Mouse (Mus musculus): Measurements from ENCODE around the gene Abcc12.

Gene Abcc12

DNA sequence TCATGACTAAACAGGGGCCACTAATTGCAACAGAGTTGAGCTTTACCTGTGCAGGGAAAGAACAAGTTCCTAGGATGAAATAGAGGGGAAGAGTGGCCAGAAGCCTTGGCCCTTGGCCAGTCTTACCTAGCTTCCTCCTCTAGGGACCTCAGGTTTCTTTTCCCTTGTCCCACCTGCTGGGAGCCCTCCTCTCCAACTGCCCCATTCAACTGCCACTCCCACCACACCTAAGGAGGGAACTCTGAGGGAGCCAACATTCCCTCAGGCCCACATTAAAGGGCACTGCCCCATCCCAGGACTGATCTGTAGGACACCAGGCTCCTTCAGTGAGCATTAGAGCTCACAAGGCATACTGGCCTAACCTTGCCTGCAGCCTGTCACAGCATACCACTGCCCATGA is at the start of gene Abcc12:
Abcc12 (minus strand) TSS at position 229 of the 400 bp plus-strand sequence.
- DNase-seq (ENCODE audit: low read depth, low spot score) = no peak

DNA sequence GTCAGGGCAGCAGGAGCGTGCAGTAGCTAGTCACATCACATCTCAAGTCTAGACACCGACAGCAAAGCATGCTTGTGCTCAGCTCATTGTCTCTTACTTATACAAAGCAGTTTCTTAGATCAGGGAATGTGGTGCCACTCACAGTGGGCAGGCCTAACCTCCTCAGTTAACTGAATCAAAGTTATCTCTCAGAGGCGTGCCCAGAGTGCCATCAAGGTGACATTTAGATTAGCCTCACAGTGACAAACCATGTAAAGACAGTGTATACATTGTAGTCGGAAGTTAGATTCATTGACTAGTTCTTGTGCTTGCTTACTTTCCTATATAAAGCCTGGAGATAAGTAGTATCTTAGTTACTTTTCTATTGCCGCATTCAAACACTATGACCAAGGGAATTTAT is 49.7 kb upstream of the Abcc12 start:
- no peak for DNase-seq (ENCODE audit: low read depth, low spot score)

- DNase-seq (ENCODE audit: low read depth, low spot score) = peak; percentile 6
Measured at GRCm38 (mm10) chr8:86624915-86625314, 44.4 kb upstream of the Abcc12 start.

- DNase-seq (ENCODE audit: low read depth, low spot score) = peak; percentile 97
Measured at GRCm38 (mm10) chr8:86623911-86624731, 43.6 kb upstream of the Abcc12 start, which contains the start of gene Lonp2. Gene Lonp2 (plus strand): TSS chr8:86624043.

DNA sequence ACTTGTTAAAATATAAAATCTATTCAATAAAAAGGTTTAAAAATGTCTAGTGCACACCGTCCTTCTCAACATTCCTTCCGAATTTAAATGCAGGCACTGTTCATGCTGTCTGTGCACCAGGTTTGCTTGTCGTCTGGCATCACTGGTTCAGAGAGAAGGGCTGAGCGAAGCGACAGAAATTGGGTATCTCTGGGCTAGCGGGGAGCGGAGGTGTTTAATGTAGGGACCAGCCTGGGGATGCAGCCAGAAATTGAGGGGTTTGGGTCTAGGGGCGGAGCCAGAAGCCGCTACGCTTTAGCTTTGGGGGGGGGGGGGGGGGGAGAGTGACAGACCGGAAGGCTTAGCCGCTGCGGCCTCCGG is 43.0 kb upstream of the Abcc12 start:
- no peak for DNase-seq (ENCODE audit: low read depth, low spot score)

GRCm38 (mm10) chr8:86617759-86618387 is 37.4 kb upstream of the Abcc12 start:
- no peak for DNase-seq (ENCODE audit: low read depth, low spot score)

- no peak for DNase-seq (ENCODE audit: low read depth, low spot score)
Measured at GRCm38 (mm10) chr8:86615095-86615769, 34.7 kb upstream of the Abcc12 start.

- no peak for DNase-seq (ENCODE audit: low read depth, low spot score)
Measured at GRCm38 (mm10) chr8:86613798-86614197, 33.3 kb upstream of the Abcc12 start.

DNA sequence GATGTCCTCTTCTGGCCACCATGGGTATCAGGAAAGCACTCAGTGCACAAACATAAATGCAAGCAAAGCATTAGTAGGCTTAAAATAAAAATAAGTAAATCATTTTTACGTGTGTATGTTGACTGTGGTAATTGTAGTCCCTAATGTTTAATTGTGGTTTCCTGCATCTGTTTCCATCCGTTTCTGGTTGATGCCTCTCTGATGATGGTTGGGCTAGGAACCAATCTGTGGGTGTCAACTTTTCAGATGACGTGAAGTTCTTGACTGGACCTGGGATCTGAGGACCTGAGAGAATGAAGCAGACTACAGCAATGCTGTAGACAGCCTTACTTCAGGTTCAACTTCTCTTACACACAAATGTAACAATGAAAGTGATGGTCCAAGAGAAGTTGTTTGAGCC is 24.2 kb upstream of the Abcc12 start:
- DNase-seq (ENCODE audit: low read depth, low spot score) = no peak

- DNase-seq (ENCODE audit: low read depth, low spot score) = no peak
Measured at GRCm38 (mm10) chr8:86603174-86603573, 22.7 kb upstream of the Abcc12 start.

DNA sequence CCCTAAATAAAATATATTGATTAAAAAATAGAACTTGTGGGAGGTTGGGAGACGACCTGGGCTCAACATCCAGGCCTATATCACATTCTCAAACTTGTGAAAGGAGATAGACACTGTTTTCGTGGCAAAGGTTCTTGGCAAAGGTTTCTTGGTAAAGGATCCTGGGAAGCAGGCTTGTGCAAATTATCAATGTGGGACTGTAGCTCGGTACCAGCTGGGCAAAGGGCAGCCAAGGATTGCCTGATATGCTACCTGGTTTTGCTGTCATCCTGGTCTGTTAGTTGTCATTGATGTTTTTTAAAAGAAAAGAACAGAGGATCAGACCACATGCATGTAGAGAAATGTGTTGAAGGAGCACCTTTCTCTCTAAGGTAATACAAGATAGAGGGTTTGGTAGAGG is 19.8 kb upstream of the Abcc12 start:
- DNase-seq (ENCODE audit: low read depth, low spot score) = no peak

GRCm38 (mm10) chr8:86599299-86599698 is 18.8 kb upstream of the Abcc12 start:
- DNase-seq (ENCODE audit: low read depth, low spot score) = no peak

GRCm38 (mm10) chr8:86597681-86598080 is 17.2 kb upstream of the Abcc12 start:
- no peak for DNase-seq (ENCODE audit: low read depth, low spot score)

DNA sequence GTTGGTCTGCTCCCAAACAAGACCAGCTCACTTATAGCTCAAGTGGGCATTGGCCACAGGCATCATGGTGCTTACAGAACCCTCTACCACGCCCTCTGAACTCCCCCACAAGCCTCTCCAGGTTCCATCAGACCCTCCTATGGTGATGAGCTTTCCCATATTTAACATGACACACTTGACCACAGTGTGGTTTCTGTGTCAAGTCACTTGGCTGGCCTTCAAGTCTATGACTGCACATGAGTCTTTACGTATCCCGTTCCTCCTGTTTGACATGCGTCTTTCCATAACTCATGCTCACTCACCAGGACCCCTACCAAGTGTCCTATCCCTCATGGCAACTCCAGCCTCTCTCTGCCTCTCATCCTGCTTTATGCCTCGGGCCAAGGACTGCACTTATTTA is 15.2 kb upstream of the Abcc12 start:
- no peak for DNase-seq (ENCODE audit: low read depth, low spot score)

DNA sequence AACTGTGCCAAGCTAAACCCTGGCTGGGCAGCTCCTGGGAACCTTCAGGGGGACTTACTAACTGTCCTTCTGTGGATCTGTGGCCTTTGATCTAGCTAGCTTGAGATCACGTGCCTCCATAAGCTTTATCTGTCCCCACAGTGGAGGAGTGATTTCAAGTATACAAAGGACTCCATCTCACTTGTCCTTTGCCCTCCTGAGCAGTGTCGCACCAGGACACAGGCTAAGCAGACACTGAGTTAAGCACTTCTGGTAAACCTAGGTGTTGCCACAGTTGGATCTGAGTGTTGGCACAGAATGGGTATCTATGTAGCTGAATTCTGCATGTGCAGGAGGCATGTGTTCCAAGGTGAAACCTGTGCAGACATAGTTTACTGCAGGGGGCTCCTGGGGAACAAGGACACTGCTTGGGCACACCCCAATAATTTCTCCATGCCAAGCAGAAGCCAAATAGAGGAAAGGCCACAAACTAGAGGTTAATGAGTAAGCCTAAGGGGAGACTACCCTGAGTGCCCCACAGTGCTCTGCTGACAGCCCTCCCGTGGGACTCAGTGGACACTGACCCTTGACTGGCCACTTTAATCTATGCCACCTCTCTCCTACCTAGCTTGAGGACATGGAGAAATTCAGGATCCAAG is 13.8 kb upstream of the Abcc12 start:
- DNase-seq (ENCODE audit: low read depth, low spot score) = no peak

DNA sequence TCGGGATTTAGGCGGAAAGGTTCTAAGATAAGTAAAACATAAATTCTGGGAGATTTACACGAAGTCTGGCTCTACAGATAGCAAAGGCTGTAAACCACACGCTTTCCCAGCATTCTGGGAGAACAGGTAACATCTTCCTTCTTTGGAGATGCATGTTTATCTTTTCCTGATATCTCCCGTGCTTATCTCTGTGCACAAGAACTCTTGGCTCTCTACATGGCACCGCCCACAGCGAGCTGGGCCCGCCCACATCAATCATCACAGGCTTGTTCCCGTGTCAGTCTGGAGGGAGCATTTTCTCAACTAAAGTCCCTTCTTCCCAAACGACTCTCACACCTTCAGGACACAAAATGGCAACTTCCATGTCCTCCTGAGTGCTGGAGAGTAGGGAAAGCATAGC is 12.6 kb upstream of the Abcc12 start:
- peak; percentile 25 for DNase-seq (ENCODE audit: low read depth, low spot score)

GRCm38 (mm10) chr8:86588338-86588737 is 7.9 kb upstream of the Abcc12 start:
- DNase-seq (ENCODE audit: low read depth, low spot score) = no peak

- peak; percentile 19 for DNase-seq (ENCODE audit: low read depth, low spot score)
Measured at GRCm38 (mm10) chr8:86586642-86587041, 6.2 kb upstream of the Abcc12 start.

- no peak for DNase-seq (ENCODE audit: low read depth, low spot score)
Measured at GRCm38 (mm10) chr8:86586058-86586457, 5.6 kb upstream of the Abcc12 start.

- DNase-seq (ENCODE audit: low read depth, low spot score) = peak; percentile 88
Measured at GRCm38 (mm10) chr8:86585532-86585931, 5.0 kb upstream of the Abcc12 start.

- peak; percentile 90 for DNase-seq (ENCODE audit: low read depth, low spot score)
Measured at GRCm38 (mm10) chr8:86585118-86585517, 4.6 kb upstream of the Abcc12 start.

GRCm38 (mm10) chr8:86581921-86582331 is 1.4 kb upstream of the Abcc12 start:
- DNase-seq (ENCODE audit: low read depth, low spot score) = no peak

Measured in R1 (cell line).